9 mouse cellular contexts compared by ENCODE assay signal in genomic region chr19:44363529-44363928, GRCm38 (mm10). TPM values are rescaled to one million over a fixed set of nuclear protein-coding genes. Genes with fewer than 3 reads are reported as not detected.
DNase-seq lines count a peak whose midpoint lies in the region; ATAC-seq lines count a peak whose summit lies in the region.
"Had no signal": no experiment of that assay in that cellular context is flagged by ENCODE, and none has a peak within 500 bp of the region (broad histone marks: within the 10 kb centered on the region; RNA-seq: fewer than 3 reads in every experiment).

No protein-coding gene starts in this region.

- ATAC-seq in liver, embryonic 15.5 days (ENCODE audit: insufficient read depth) = 0 out of 2 replicates have a peak, but pooled peaks have one; percentile 42

- peaks cover 13% of the 10 kb centered on the region for H3K4me1 ChIP-seq in liver, embryonic 15.5 days (replicated peaks)

- no peaks in the 10 kb centered on the region for H3K9me3 ChIP-seq in liver, embryonic 15.5 days (replicated peaks)
- H3K9me3 ChIP-seq: hindbrain, embryonic 15.5 days had no signal

- 7% methylated on average over 13 of the region's 13 CpGs for WGBS in liver, embryonic 15.5 days (ENCODE audit: insufficient replicate concordance)

- H3K9ac ChIP-seq in liver, embryonic 15.5 days = no peak overlapping the region
- H3K9ac ChIP-seq: hindbrain, embryonic 15.5 days had no signal

- H3K4me2 ChIP-seq in liver, embryonic 15.5 days = no peak overlapping the region
- H3K4me2 ChIP-seq: hindbrain, embryonic 15.5 days had no signal

- H3K36me3 ChIP-seq in liver, embryonic 15.5 days (replicated peaks) = no peaks in the 10 kb centered on the region
- H3K36me3 ChIP-seq: hindbrain, embryonic 15.5 days had no signal

- no peak overlapping the region for H3K27ac ChIP-seq in liver, embryonic 15.5 days (replicated peaks)
- H3K27ac ChIP-seq: hindbrain, embryonic 15.5 days had no signal

- DNase-seq in 416B (ENCODE audit: low read depth) (peak; percentile 55), NIH3T3 (ENCODE audit: low read depth) (peak; percentile 84)
- peak; percentile 74 to 85 for DNase-seq in cerebellum, postnatal 25 days
- DNase-seq in gastrocnemius, postnatal 25 days = peak; percentile 28
- peak; percentile 71 to 73 for DNase-seq in kidney, postnatal 25 days
- peak; percentile 51 for DNase-seq in retina, adult 2 months (ENCODE audit: low read depth, low spot score)
- peak; percentile 61 for DNase-seq in thymus, postnatal 36 days

- no peaks in the 10 kb centered on the region for H3K27me3 ChIP-seq in liver, embryonic 15.5 days
- H3K27me3 ChIP-seq: hindbrain, embryonic 15.5 days had no signal

- H3K4me3 ChIP-seq in liver, embryonic 15.5 days (replicated peaks) = no peak overlapping the region
- H3K4me3 ChIP-seq: hindbrain, embryonic 15.5 days had no signal

RNA-seq across cellular contexts. Expression of gene Scd4, which starts 30.6 kb away (rescaled TPM):
- under 1 TPM; 0.15 to 0.16 TPM for total RNA-seq in gastrocnemius, postnatal 25 days (2021)
- polyA plus RNA-seq in liver, embryonic 15.5 days (2015; fragmentation: Nextera tagmentation; extraction: Ambion mirVana) = 0.03 TPM in 1 of 2 replicates, not detected in the other

RNA-seq across cellular contexts. Expression of gene Scd1, which starts 44.1 kb away (rescaled TPM):
- total RNA-seq in gastrocnemius, postnatal 25 days (2021) = 100 to 1,000 TPM in 1 of 2 experiments, 10 to 100 TPM in 1; 16.2 to 171 TPM
- polyA plus RNA-seq in liver, embryonic 15.5 days (2015; fragmentation: Nextera tagmentation; extraction: Ambion mirVana) = 17.6 and 17.8 TPM in 2 replicates

Comparison
In these comparisons a context has a peak if more than half of its experiments do, and no peak if none do; other contexts are left out.
1. DNase-seq: peak in every context shown above with its lines; median percentile 84 in NIH3T3; 80 in cerebellum, postnatal 25 days; 72 in kidney, postnatal 25 days; 61 in thymus, postnatal 36 days; 55 in 416B; 51 in retina, adult 2 months; 28 in gastrocnemius, postnatal 25 days.